Comparison of ENCODE assay signal across 9 mouse cellular contexts in genomic region chr6:140147711-140148110, GRCm38 (mm10).
DNase-seq lines count a peak whose midpoint lies in the region; ATAC-seq lines count a peak whose summit lies in the region.
"Had no signal": no experiment of that assay in that cellular context is flagged by ENCODE, and none has a peak within 500 bp of the region (broad histone marks: within the 10 kb centered on the region; RNA-seq: fewer than 3 reads in every experiment).

No protein-coding gene starts in this region.

- no peak overlapping the region for H3K4me3 ChIP-seq in heart, embryonic 12.5 days
- H3K4me3 ChIP-seq in kidney, embryonic 16.5 days (ENCODE audit: low read length) = no peak overlapping the region
- H3K4me3 ChIP-seq: hindbrain, embryonic 15.5 days had no signal

- no peaks in the 10 kb centered on the region for H3K36me3 ChIP-seq in heart, embryonic 12.5 days
- no peaks in the 10 kb centered on the region for H3K36me3 ChIP-seq in kidney, embryonic 16.5 days (ENCODE audit: insufficient read depth, low read length)
- H3K36me3 ChIP-seq: hindbrain, embryonic 15.5 days had no signal

- intact Hi-C loops in gastrocnemius, postnatal 14 days (cut with DNase I; ENCODE audit: low total_unique reads) = no loop called here

- DNase-seq in heart, adult 18-20 months = peak; percentile 55 to 69
- DNase-seq in adrenal gland, postnatal 14 days = peak; percentile 61
- peak; percentile 49 for DNase-seq in gastrocnemius, postnatal 14 days
- no peak for DNase-seq in right cerebral cortex, adult 2 months (ENCODE audit: low spot score in 2 of 2)
- DNase-seq in testis, postnatal 10 days (ENCODE audit: low spot score) = no peak

- no peak for ATAC-seq in heart, embryonic 12.5 days (ENCODE audit: insufficient number of reproducible peaks, low FRiP score)
- no peak for ATAC-seq in kidney, embryonic 16.5 days (ENCODE audit: low FRiP score, low TSS enrichment)
- no peak for ATAC-seq in granulocyte monocyte progenitor cell, adult 5-6 weeks (replicated peaks; ENCODE audit: poor library complexity, severe bottlenecking)

- no peak overlapping the region for H3K9ac ChIP-seq in heart, embryonic 12.5 days
- no peak overlapping the region for H3K9ac ChIP-seq in kidney, embryonic 16.5 days (replicated peaks; ENCODE audit: low read length)
- H3K9ac ChIP-seq: hindbrain, embryonic 15.5 days had no signal

- WGBS in heart, embryonic 12.5 days = 69% methylated on average over 6 of the region's 6 CpGs
- 27% methylated on average over 6 of the region's 6 CpGs for WGBS in kidney, embryonic 16.5 days

- no peak overlapping the region for H3K27ac ChIP-seq in heart, embryonic 12.5 days (ENCODE audit: poor library complexity, severe bottlenecking)
- peak overlapping the region; percentile 32 for H3K27ac ChIP-seq in kidney, embryonic 16.5 days (ENCODE audit: low read length)

- H3K4me1 ChIP-seq in heart, embryonic 12.5 days (replicated peaks) = no peaks in the 10 kb centered on the region
- H3K4me1 ChIP-seq in kidney, embryonic 16.5 days (ENCODE audit: insufficient read depth, low read length) = 0 out of 2 replicates have a peak, but pooled peaks cover 9% of the 10 kb centered on the region

- H3K27me3 ChIP-seq in heart, embryonic 12.5 days (replicated peaks) = no peaks in the 10 kb centered on the region
- H3K27me3 ChIP-seq in kidney, embryonic 16.5 days (ENCODE audit: insufficient read depth, low read length) = no peaks in the 10 kb centered on the region
- H3K27me3 ChIP-seq: hindbrain, embryonic 15.5 days had no signal

- no peak overlapping the region for H3K4me2 ChIP-seq in heart, embryonic 12.5 days
- H3K4me2 ChIP-seq in kidney, embryonic 16.5 days (replicated peaks; ENCODE audit: low read depth, low read length) = no peak overlapping the region
- H3K4me2 ChIP-seq: hindbrain, embryonic 15.5 days had no signal

- no peaks in the 10 kb centered on the region for H3K9me3 ChIP-seq in heart, embryonic 12.5 days (replicated peaks)
- no peaks in the 10 kb centered on the region for H3K9me3 ChIP-seq in kidney, embryonic 16.5 days (ENCODE audit: low read length)
- H3K9me3 ChIP-seq: hindbrain, embryonic 15.5 days had no signal

Comparison
In these comparisons a context has a peak if more than half of its experiments do, and no peak if none do; other contexts are left out.
1. DNase-seq: peak in heart, adult 18-20 months (2 of 2), adrenal gland, postnatal 14 days (single experiment) and gastrocnemius, postnatal 14 days (single experiment); none in right cerebral cortex, adult 2 months (0 of 2) and testis, postnatal 10 days (single experiment).